Mouse (Mus musculus) limb, embryonic 11.5 days (tissue): ENCODE measurements at regions not wholly inside any gene's neighbourhood (a gene's known extent, or its start where the extent isn't known, plus 50 kb on each side); places are given as distances from the start of the nearest gene placed in this dataset.

ENCODE experiments used
- ATAC-seq: fragments of 200-750 bp; cut with Nextera tagmentation; 2 replicates; pipeline ENCODE4 v1.8.0; 2017; ENCODE audit warnings: low read depth; ENCODE audit not compliant: insufficient number of reproducible peaks, low FRiP score, low TSS enrichment
- DNase-seq: peaks from one replicate; pipeline ENCODE4 v3.0.0-alpha.2; 2015; ENCODE audit warnings: low spot score
- H3K27ac ChIP-seq: fragments of 300-500 bp; sonication (generic); replicated peaks from 2 replicates; pipeline ENCODE4 v1.5.1; 2014; ENCODE audit warnings: low read depth, mild to moderate bottlenecking, low read length
- H3K27me3 ChIP-seq: fragments of 300-500 bp; sonication (generic); 2 replicates; pipeline ENCODE4 v1.6.1; 2014; ENCODE audit warnings: mild to moderate bottlenecking, low read length, mixed read lengths; ENCODE audit not compliant: control insufficient read depth, insufficient read depth
- H3K36me3 ChIP-seq: fragments of 300-500 bp; sonication (generic); 2 replicates; pipeline ENCODE4 v1.6.1; 2014; ENCODE audit warnings: mild to moderate bottlenecking, low read length, moderate library complexity, mixed read lengths; ENCODE audit not compliant: control insufficient read depth, insufficient read depth
- H3K4me1 ChIP-seq: fragments of 300-500 bp; sonication (generic); 2 replicates; pipeline ENCODE4 v1.6.1; 2014; ENCODE audit warnings: low read length, mixed read lengths; ENCODE audit not compliant: control insufficient read depth, insufficient read depth
- H3K4me2 ChIP-seq: fragments of 300-500 bp; sonication (generic); 2 replicates; pipeline ENCODE4 v1.6.1; 2014; ENCODE audit warnings: low read depth, mild to moderate bottlenecking, moderate library complexity; ENCODE audit not compliant: severe bottlenecking
- H3K4me3 ChIP-seq: fragments of 300-500 bp; sonication (generic); 2 replicates; pipeline ENCODE4 v1.5.1; 2014; ENCODE audit warnings: low read depth, low read length
- H3K9ac ChIP-seq: fragments of 300-500 bp; sonication (generic); 2 replicates; pipeline ENCODE4 v1.6.1; 2014; ENCODE audit warnings: mild to moderate bottlenecking, low read length
- H3K9me3 ChIP-seq: fragments of 300-500 bp; sonication (generic); 2 replicates; pipeline ENCODE4 v1.6.1; 2016; ENCODE audit warnings: low read length; ENCODE audit not compliant: control insufficient read depth
- WGBS: fragments of 180-500 bp; shearing (Covaris S2); extraction: QIAGEN DNeasy Blood & Tissue Kit; methylation state at CpG from one replicate; pipeline ENCODE4 v1.1.7; 2014; 5-methylcytosine and 5-hydroxymethylcytosine counted together

DNA sequence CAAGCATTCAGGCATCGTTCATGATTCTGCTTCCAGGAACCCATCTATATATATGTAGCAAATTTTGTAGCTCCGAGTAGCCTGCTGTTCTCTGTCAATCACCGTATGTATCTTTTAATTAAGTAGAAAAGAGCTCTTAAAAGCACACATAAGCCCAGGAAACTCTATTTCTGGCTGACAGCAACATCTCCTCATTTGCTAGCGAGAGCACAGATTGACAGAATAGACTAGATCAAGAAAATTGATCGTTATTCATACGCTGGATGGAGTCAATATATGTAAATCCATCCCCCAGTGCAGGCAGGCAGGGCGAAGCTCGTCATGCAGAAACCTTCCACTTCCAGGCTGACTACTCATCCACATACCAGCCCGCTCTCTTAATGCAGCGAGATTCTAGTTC lies 185.6 kb downstream of the Tmem26 start:
- Histone ChIP-seq H3K4me3 (no peak overlapping the region), H3K36me3 (no peaks in the 10 kb centered on the region), H3K4me2 (no peak overlapping the region), H3K27ac (no peak overlapping the region), H3K9ac (no peak overlapping the region), H3K9me3 (no peaks in the 10 kb centered on the region), H3K27me3 (no peaks in the 10 kb centered on the region), H3K4me1 (no peaks in the 10 kb centered on the region)
- ATAC-seq (no peak), DNase-seq (no peak)
- 86% methylated on average over 10 of the region's 10 CpGs for WGBS

DNA sequence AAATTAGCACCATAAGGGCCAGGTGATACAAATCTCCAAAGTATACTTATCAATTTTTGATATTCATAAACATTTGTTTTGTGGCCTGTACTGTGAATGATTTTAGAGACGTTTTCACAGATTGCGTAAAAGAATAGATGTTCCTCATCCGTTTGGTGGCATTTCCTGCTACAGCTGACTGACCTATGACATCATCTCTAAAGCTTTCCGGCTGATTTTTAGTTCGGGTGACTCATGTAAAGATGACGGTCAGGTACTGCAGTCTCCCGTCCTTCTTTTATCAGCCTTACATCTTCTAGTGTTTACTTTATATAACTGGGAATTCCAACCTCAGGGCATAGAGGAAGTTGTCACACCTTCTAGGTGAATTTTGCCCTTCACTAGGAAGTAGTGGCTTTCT lies 192.7 kb downstream of the Tmem26 start:
- Histone ChIP-seq H3K36me3 (no peaks in the 10 kb centered on the region), H3K27me3 (no peaks in the 10 kb centered on the region), H3K9me3 (no peaks in the 10 kb centered on the region), H3K4me2 (no peak overlapping the region), H3K4me3 (no peak overlapping the region), H3K9ac (no peak overlapping the region), H3K4me1 (no peaks in the 10 kb centered on the region), H3K27ac (no peak overlapping the region)
- WGBS: 82% methylated on average over 7 of the region's 7 CpGs
- DNase-seq: no peak
- no peak for ATAC-seq

DNA sequence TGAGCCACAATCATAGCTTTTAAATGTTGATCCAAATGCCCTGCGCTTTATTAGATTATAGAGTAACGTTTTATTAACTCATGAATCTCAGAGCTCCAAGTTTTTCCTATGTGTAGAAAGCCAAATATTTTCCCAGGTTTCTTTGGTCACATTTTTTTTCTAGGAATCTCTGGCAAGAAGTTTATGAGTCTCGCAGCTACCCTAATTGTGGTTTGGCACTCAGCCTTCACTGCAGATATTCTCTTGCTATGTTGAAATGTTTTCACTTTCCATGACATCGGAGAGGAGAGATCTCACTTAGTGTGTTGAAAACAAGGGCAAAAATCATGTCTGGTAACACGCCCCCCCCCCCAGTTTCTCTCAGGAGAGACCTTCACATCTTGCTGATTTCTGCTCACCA lies 212.4 kb downstream of the Tmem26 start:
- DNase-seq: no peak
- no peaks in the 10 kb centered on the region for H3K27me3 ChIP-seq

DNA sequence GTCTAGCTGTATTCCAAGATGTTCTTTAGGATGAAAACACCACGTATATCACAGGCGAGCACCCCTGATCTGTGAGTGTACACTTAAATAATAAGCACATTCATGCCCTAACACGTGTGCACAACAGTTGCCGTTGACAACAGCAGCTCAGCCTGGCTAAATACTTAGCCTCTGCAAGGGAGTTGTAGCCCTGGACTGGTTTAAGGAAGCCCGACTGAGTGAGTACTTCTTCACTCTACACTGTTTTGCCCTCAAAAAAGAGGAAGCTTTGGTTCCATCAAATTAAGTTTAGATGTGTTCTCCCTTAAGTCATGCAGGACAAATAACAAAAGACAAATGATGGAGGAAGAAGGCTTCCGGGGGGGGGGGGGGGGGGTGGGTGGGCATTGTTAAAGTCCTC lies 208.0 kb upstream of the Rhobtb1 start:
- no peak overlapping the region for H3K27ac ChIP-seq
- no peaks in the 10 kb centered on the region for H3K9me3 ChIP-seq
- WGBS: 85% methylated on average over 6 of the region's 6 CpGs
- H3K4me3 ChIP-seq: no peak overlapping the region
- H3K36me3 ChIP-seq: no peaks in the 10 kb centered on the region
- DNase-seq (no peak), ATAC-seq (no peak)
- no peak overlapping the region for H3K9ac ChIP-seq
- H3K27me3 ChIP-seq: no peaks in the 10 kb centered on the region
- H3K4me1 ChIP-seq: no peaks in the 10 kb centered on the region
- no peak overlapping the region for H3K4me2 ChIP-seq

More for the DNA sequence above, 212.4 kb downstream of the Tmem26 start:
- no peak overlapping the region for H3K4me3 ChIP-seq
- H3K4me1 ChIP-seq: no peaks in the 10 kb centered on the region
- ATAC-seq: no peak
- H3K9me3 ChIP-seq: no peaks in the 10 kb centered on the region
- WGBS: 84% methylated on average over 5 of the region's 5 CpGs
- no peaks in the 10 kb centered on the region for H3K36me3 ChIP-seq
- no peak overlapping the region for H3K9ac ChIP-seq
- H3K4me2 ChIP-seq: no peak overlapping the region
- no peak overlapping the region for H3K27ac ChIP-seq

DNA sequence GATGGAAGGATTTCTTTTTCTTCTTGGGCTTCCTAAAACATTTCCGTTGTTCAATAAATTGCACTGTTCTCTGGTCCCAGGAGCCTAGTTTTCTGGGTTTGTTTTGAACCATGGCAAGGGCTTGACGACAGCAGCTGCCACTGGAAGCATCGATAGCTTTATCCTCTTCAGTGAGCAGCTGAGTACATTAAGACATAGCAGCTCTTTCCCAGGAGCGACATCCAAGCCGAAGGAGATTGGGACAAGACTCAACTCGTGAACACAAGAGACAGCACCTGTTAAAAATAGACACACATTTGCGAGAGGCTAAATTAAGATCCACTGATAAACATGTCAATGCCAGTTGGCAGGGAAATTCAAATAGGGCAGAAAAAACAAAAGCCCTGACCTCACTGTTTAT lies 194.7 kb upstream of the Rhobtb1 start:
- Histone ChIP-seq H3K36me3 (no peaks in the 10 kb centered on the region), H3K9ac (no peak overlapping the region), H3K9me3 (no peaks in the 10 kb centered on the region), H3K27ac (no peak overlapping the region), H3K4me2 (no peak overlapping the region), H3K27me3 (no peaks in the 10 kb centered on the region), H3K4me3 (no peak overlapping the region), H3K4me1 (no peaks in the 10 kb centered on the region)
- WGBS: 83% methylated on average over 7 of the region's 7 CpGs
- ATAC-seq (no peak), DNase-seq (no peak)

DNA sequence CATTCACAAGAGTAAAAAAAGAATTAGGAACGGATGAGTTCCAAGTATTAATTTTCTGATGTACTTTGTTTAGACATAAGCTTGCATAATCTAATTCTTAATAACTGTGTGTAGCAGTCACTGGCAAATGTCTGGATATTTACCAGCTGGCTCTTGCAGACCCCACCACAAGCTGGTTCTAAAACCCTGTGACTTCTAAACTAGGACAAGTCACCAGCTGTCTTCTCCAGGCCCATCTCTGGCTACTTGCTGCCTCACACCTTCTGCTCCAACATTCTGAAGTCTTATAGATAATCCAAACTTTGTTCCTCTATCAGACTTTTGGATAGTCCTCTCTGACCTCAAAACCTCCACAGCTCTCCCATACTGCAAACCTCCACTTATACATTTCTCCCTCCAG lies 189.9 kb upstream of the Rhobtb1 start:
- no peaks in the 10 kb centered on the region for H3K27me3 ChIP-seq
- no peaks in the 10 kb centered on the region for H3K36me3 ChIP-seq
- DNase-seq (no peak), ATAC-seq (no peak)
- no peaks in the 10 kb centered on the region for H3K9me3 ChIP-seq
- H3K9ac ChIP-seq: no peak overlapping the region
- no peak overlapping the region for H3K4me3 ChIP-seq
- H3K4me2 ChIP-seq: no peak overlapping the region
- WGBS: 91% methylated on average over 1 of the region's 1 CpGs
- no peak overlapping the region for H3K27ac ChIP-seq
- H3K4me1 ChIP-seq: no peaks in the 10 kb centered on the region

DNA sequence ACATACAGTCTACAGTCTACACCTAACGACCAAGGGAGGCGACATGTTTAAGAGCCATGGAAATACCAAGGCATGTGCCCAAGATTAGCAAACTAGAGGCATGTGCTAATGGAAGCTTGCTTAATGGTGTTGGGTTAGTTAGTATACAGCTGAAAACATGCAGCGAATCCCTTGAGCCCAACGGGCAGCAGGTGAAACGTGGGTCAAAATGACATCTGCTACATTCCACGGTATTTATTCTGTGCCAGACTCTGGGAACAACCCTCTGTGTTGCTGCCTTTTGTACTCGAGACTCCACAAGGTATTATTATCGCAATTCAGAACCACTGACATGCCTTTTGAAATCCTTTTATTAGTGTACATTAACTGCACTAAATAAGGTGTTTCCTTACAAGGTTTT lies 188.1 kb upstream of the Rhobtb1 start:
- ATAC-seq: no peak

DNA sequence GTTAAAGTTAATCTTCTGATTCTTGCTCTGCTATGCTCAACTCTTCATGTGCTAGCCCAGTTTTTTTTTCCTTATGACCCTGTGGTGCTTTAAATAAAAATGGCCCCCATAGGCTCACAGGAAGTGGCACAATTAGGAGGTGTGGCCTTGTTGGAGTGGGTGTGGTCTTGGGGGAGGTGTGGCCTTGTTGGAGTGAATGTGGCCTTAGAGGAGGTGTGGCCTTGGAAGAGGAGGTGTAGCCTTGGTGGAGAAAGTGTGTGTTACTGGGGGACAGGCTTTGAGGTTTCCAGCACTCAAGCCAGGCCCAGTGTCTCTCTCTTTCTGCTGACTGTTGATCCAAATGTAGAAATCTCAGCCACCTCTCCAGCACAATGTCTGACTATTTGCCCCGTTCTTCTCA lies 186.0 kb upstream of the Rhobtb1 start:
- 92% methylated on average over 1 of the region's 1 CpGs for WGBS
- H3K27ac ChIP-seq: no peak overlapping the region
- no peaks in the 10 kb centered on the region for H3K36me3 ChIP-seq

More for the DNA sequence above, 188.1 kb upstream of the Rhobtb1 start:
- Histone ChIP-seq H3K36me3 (no peaks in the 10 kb centered on the region), H3K27me3 (no peaks in the 10 kb centered on the region), H3K9me3 (no peaks in the 10 kb centered on the region), H3K4me2 (no peak overlapping the region), H3K27ac (no peak overlapping the region), H3K4me3 (no peak overlapping the region), H3K4me1 (no peaks in the 10 kb centered on the region), H3K9ac (no peak overlapping the region)
- WGBS: 84% methylated on average over 8 of the region's 8 CpGs
- DNase-seq: no peak

More for the DNA sequence above, 186.0 kb upstream of the Rhobtb1 start:
- ATAC-seq: no peak
- H3K4me1 ChIP-seq: no peaks in the 10 kb centered on the region
- no peaks in the 10 kb centered on the region for H3K9me3 ChIP-seq
- no peak overlapping the region for H3K4me3 ChIP-seq
- no peak overlapping the region for H3K9ac ChIP-seq
- no peak overlapping the region for H3K4me2 ChIP-seq
- no peaks in the 10 kb centered on the region for H3K27me3 ChIP-seq
- DNase-seq: no peak
